Mouse (Mus musculus) liver, adult 2 months (tissue): ENCODE data around the gene Tnrc6a.

ENCODE experiments used
- CTCF ChIP-seq: fragments of 200-500 bp; IDR thresholded peaks from 2 replicates; pipeline ENCODE4 v1.5.1; 2011; ENCODE audit warnings: low read depth, low read length, control low read depth
- POLR2A ChIP-seq: fragments of 200-500 bp; IDR thresholded peaks from 2 replicates; pipeline ENCODE4 v1.6.1; 2011; ENCODE audit warnings: low read length, control low read depth; ENCODE audit not compliant: insufficient read depth; ENCODE audit errors: extremely low read depth

DNA sequence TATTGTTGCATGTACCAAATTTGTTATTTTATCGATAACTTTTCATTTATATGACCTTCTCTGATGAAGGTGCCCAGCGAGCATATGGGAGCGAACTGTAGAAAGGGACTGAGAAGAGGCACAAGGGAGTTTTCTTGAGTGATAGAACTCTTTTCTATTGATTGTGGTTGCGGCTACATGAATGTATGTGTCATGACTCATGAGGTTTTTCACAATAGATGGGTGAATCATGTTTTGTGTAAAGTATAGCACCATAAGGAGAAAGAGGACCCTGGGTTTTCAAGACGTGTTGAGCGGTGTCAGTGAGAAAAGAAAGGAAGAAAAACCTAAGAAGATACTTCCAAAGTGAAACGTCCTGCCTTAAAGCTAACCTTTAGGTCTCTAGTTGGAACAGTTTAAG is 3.2 kb upstream of the Tnrc6a start:
- TF ChIP-seq POLR2A (no peak), CTCF (no peak)
